Mouse (Mus musculus): ENCODE results near the gene Ciao2a. TPM values are rescaled to one million over a fixed set of nuclear protein-coding genes. Genes with fewer than 3 reads are reported as not detected.
A peak's percentile ranks its signal among the peaks of the same experiment; 100 is the strongest.

Gene Ciao2a
- total and polyA plus RNA-seq, 3 experiments: 19.5 to 68.1 (median 59.7) TPM

DNA sequence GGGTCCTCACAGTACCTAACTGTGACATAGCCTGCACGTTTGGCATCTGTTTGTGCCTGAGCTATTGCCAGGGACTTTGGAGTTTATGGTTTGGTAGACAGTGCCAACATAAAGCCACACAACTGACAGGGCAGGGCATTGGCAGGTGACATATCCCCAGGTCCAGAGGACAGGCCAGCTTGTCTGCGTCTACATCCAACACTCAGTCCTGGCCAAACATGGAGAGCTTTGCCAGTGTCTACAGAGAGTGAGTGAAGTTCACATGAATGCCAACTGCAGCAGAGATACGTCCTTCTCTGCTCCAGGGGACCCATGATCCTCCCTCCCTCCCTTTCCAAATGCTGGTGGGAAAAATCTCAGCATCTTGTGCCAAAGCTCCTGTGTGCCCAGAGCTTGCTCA lies 42.2 kb upstream of the Ciao2a start:
- 74% methylated on average over 3 of the region's 3 CpGs for WGBS

DNA sequence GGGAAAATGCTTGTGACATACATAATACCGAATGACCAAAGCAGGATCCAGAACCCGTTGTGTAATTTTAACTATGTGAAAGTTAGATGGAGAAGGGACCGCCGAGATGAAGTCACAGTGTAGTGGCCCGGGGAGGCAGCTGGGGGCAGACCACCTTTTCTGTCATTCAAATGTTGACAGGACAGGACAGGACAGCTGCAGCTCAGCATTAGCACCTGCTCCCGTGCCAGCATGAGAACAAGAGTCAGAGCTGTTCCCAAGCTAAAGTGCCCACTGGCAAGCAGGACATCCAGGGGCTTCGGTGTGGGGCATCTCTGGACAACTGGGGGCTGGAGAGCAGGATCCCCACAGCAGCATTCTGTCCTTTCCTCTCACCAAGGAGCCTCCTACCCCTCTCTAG lies 39.3 kb upstream of the Ciao2a start:
- 96% methylated on average over 7 of the region's 7 CpGs for WGBS
- TF ChIP-seq CTCF (IDR thresholded peaks at IDR 0.05) (no peak), EP300 (IDR thresholded peaks at IDR 0.05; ENCODE audit: insufficient read depth, low read depth, low read length) (no peak), POLR2A (IDR thresholded peaks at IDR 0.05; ENCODE audit: insufficient read depth, low read depth, low read length) (no peak)
- Histone ChIP-seq H3K4me3 (no peak overlapping the region), H3K36me3 (ENCODE audit: control insufficient read depth, insufficient read depth, low read length) (no peaks in the 10 kb centered on the region), H3K79me2 (replicated peaks; ENCODE audit: control insufficient read depth, insufficient read depth, low read length) (no peaks in the 10 kb centered on the region), H3K4me1 (ENCODE audit: control insufficient read depth, insufficient read depth, low read length) (no peaks in the 10 kb centered on the region), H3K9ac (ENCODE audit: low read depth, low read length) (no peak overlapping the region), H3K27ac (no peak overlapping the region), H3K27me3 (ENCODE audit: control insufficient read depth, insufficient read depth, low read length) (no peaks in the 10 kb centered on the region)
- intact Hi-C loops (cut with DNase I): loop anchor here (5.0 kb wide), 1 partner anchor 35 kb away; no protein-coding TSS in a partner anchor
- no peak for DNase-seq

More for the DNA sequence above, 42.2 kb upstream of the Ciao2a start:
- no peaks in the 10 kb centered on the region for H3K79me2 ChIP-seq (replicated peaks; ENCODE audit: control insufficient read depth, insufficient read depth, low read length)
- no peaks in the 10 kb centered on the region for H3K36me3 ChIP-seq (ENCODE audit: control insufficient read depth, insufficient read depth, low read length)
- TF ChIP-seq EP300 (IDR thresholded peaks at IDR 0.05; ENCODE audit: insufficient read depth, low read depth, low read length) (no peak), CTCF (IDR thresholded peaks at IDR 0.05) (no peak), POLR2A (IDR thresholded peaks at IDR 0.05; ENCODE audit: insufficient read depth, low read depth, low read length) (no peak)
- no peak overlapping the region for H3K27ac ChIP-seq
- DNase-seq: no peak
- H3K27me3 ChIP-seq (ENCODE audit: control insufficient read depth, insufficient read depth, low read length): no peaks in the 10 kb centered on the region
- H3K9ac ChIP-seq (ENCODE audit: low read depth, low read length): no peak overlapping the region
- intact Hi-C loops (cut with DNase I): no loop called here
- no peaks in the 10 kb centered on the region for H3K4me1 ChIP-seq (ENCODE audit: control insufficient read depth, insufficient read depth, low read length)
- no peak overlapping the region for H3K4me3 ChIP-seq

DNA sequence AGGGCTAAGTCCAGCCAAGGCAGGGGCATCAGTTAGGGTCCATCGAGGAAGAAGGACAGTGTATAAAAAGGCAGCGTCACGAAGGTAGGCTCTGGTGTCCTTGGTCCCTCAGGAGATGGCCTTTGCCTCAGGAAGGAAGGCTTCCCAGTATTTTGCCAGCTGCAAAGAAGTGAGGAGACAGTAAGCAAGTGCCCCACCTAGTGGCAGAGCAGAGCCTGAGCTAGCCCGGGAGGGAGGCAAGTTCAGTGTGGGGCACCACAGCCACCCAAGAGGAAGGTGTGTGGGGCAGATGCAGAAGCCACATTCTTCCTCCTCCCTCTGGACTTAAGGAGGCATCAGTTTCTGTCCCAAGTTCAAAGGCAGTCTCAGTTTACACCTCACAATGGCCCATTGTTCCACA lies 38.0 kb upstream of the Ciao2a start:
- no peak overlapping the region for H3K9ac ChIP-seq (ENCODE audit: low read depth, low read length)
- H3K27me3 ChIP-seq (ENCODE audit: control insufficient read depth, insufficient read depth, low read length): no peaks in the 10 kb centered on the region
- no peak overlapping the region for H3K27ac ChIP-seq
- TF ChIP-seq CTCF (IDR thresholded peaks at IDR 0.05): peak; percentile 85
- TF ChIP-seq POLR2A (IDR thresholded peaks at IDR 0.05; ENCODE audit: insufficient read depth, low read depth, low read length): no peak
- TF ChIP-seq EP300 (IDR thresholded peaks at IDR 0.05; ENCODE audit: insufficient read depth, low read depth, low read length): 0 out of 2 replicates have a peak, but pooled peaks have one; percentile 36
- no peaks in the 10 kb centered on the region for H3K79me2 ChIP-seq (replicated peaks; ENCODE audit: control insufficient read depth, insufficient read depth, low read length)
- DNase-seq: peak; percentile 39 to 61
- WGBS: 23% methylated on average over 4 of the region's 4 CpGs
- H3K4me3 ChIP-seq: no peak overlapping the region
- H3K4me1 ChIP-seq (ENCODE audit: control insufficient read depth, insufficient read depth, low read length): peaks cover 2% of the 10 kb centered on the region; the same call in 1 of the 2 replicates
- no peaks in the 10 kb centered on the region for H3K36me3 ChIP-seq (ENCODE audit: control insufficient read depth, insufficient read depth, low read length)
- intact Hi-C loops (cut with DNase I): loop anchor here (5.0 kb wide), 1 partner anchor 36 kb away; no protein-coding TSS in a partner anchor

DNA sequence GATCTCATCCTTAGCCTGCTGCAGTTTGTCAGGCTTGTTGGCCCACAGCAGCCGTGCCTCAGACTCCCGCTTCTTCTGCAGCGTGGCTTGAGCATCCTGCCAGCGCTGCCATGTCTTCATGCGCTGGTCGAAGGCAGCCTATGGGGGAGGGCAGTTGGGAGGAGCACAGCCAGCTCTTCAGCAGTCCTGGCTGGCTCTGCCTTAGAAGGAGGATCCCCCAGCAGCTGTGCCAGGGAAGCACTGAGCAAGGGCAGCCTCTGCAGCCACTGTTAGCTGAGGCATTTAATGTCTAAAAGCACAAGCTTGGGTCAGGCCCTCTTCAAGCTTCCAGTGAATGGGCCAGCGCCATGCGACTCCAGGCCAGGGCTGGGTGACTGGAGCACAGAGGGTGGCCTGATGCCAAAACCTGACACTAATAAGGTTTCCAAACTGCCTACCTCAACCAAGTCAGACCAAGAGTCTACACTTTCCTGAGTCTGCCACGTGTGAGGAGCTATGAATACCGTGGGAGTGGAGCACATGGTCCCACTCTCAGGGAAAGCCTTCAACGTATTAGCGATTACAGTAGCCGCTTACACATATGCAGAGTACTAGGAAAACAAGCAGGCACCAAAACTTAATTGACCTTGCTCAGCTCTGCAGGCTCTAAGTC lies 35.7 kb upstream of the Ciao2a start:
- TF ChIP-seq EP300 (IDR thresholded peaks at IDR 0.05; ENCODE audit: insufficient read depth, low read depth, low read length) (no peak), POLR2A (IDR thresholded peaks at IDR 0.05; ENCODE audit: insufficient read depth, low read depth, low read length) (no peak), CTCF (IDR thresholded peaks at IDR 0.05) (no peak)
- DNase-seq: no peak
- Histone ChIP-seq H3K4me1 (ENCODE audit: control insufficient read depth, insufficient read depth, low read length) (peaks cover 2% of the 10 kb centered on the region; the same call in 1 of the 2 replicates), H3K79me2 (replicated peaks; ENCODE audit: control insufficient read depth, insufficient read depth, low read length) (no peaks in the 10 kb centered on the region), H3K27me3 (ENCODE audit: control insufficient read depth, insufficient read depth, low read length) (no peaks in the 10 kb centered on the region), H3K36me3 (ENCODE audit: control insufficient read depth, insufficient read depth, low read length) (no peaks in the 10 kb centered on the region; the same call in 1 of the 2 replicates), H3K4me3 (no peak overlapping the region), H3K27ac (no peak overlapping the region), H3K9ac (ENCODE audit: low read depth, low read length) (no peak overlapping the region)
- intact Hi-C loops (cut with DNase I): no loop called here
- 81% methylated on average over 13 of the region's 13 CpGs for WGBS

DNA sequence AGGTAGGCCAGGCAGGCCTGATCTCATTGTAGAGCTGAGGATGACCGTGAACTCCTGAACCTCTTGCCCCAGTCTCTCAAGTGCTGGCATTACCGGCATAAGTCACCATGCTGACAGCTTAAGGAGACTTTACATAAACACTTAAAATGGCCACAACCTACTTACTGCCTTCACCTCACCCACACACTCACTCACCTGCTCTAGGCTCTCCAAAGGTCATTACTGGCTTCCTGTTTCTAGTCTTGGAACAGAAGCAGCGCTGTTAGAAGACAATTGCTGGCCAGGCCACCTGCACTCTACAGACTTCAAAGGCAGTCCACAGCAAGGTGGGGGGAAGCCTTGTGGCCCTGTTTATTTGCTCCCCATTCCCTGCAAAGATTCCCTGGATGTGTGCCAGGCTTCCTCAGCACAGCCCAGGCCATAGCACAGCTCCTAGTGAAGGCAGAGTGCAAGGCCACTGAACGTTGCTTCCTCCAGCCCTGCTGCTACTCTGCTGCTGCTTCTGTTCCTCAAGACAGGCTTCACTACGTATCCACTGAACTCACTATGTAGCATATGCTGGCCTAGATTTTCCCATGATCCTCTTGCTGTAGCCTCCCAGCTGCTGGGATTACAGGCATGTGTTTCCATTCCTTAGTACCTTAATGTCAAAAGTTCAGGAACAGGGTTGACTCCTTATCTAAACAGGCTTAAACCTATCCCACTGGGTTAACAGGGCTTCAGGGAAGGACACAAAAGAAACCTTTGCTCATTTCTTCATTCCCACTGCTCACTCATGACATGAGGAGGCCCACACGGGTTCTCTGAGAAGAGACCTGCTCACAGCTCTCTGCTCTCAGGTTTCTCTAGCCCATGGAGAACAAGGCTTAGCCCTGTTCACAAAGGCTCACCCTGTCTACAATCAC lies 34.8 kb upstream of the Ciao2a start:
- no peak for TF ChIP-seq CTCF (IDR thresholded peaks at IDR 0.05)
- DNase-seq: no peak
- Histone ChIP-seq H3K36me3 (ENCODE audit: control insufficient read depth, insufficient read depth, low read length) (no peaks in the 10 kb centered on the region; the same call in 1 of the 2 replicates), H3K9ac (ENCODE audit: low read depth, low read length) (no peak overlapping the region), H3K4me3 (no peak overlapping the region), H3K79me2 (replicated peaks; ENCODE audit: control insufficient read depth, insufficient read depth, low read length) (no peaks in the 10 kb centered on the region), H3K4me1 (ENCODE audit: control insufficient read depth, insufficient read depth, low read length) (peaks cover 2% of the 10 kb centered on the region; the same call in 1 of the 2 replicates), H3K27me3 (ENCODE audit: control insufficient read depth, insufficient read depth, low read length) (no peaks in the 10 kb centered on the region), H3K27ac (no peak overlapping the region)
- intact Hi-C loops (cut with DNase I): no loop called here
- 66% methylated on average over 6 of the region's 6 CpGs for WGBS
